Mouse (Mus musculus): ENCODE measurements at regions not wholly inside any gene's neighbourhood (a gene's known extent, or its start where the extent isn't known, plus 50 kb on each side); places are given as distances from the start of the nearest gene placed in this dataset.

DNA sequence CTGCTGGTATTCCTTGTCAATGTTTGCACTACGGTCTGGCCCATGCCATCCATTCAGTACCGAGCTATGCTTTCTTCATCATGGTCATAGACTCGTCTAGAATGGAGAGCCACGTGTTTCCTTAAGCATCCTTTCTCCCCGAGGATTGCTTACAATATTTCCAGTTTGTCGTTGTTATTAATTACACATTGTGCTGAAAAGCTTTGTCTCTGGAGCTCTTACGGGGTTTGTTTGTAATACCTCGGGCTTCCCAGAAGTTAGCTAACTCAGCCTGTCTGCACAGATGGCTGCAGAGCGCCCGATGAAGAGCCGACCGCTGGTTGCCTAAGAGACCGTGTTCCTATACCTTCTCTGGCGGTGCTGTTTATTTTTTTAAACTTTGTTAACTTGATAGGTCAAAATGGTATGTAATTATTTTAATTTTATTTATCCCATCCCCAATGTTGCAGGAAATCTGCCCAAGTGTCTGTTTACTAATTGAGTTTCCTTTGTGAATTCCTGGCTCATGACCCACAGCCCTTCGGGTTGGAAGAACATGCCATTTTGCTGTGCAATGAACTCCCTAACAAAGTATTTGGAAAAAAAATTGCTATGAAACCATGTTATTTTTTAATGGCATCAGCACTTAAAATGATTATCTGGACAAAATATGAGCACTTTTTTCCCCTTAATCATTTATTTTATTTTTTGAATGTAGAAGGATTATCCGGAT is 194.1 kb upstream of the Cops8 start:
- no peak overlapping the region for H3K4me3 ChIP-seq (ENCODE audit: insufficient read depth in 1 of 2, low read depth in 1 of 2, low read length in 2 of 2, poor library complexity in 1 of 2, severe bottlenecking in 1 of 2)
- H3K27ac ChIP-seq (ENCODE audit: insufficient read depth, low read depth, low read length, poor library complexity, severe bottlenecking), result no peak overlapping the region
- peaks cover 2 to 20% of the 10 kb centered on the region in 2 experiments; a peak in 3 of 4 replicates for H3K4me1 ChIP-seq (ENCODE audit: control insufficient read depth in 2 of 2, insufficient read depth in 2 of 2, low read length in 2 of 2, poor library complexity in 1 of 2)
- TF ChIP-seq CHD2 (IDR thresholded peaks at IDR 0.05; ENCODE audit: low read depth, low read length) (no peak), ZC3H11A (IDR thresholded peaks at IDR 0.05; ENCODE audit: borderline replicate concordance, low read depth, low read length) (no peak), HCFC1 (IDR thresholded peaks at IDR 0.05; ENCODE audit: borderline replicate concordance, insufficient read depth, low read length) (no peak), MAFK (IDR thresholded peaks at IDR 0.05; ENCODE audit: insufficient read depth, low read depth, low read length) (no peak), ZNF384 (IDR thresholded peaks at IDR 0.05; ENCODE audit: low read depth, low read length) (no peak)
- H3K9ac ChIP-seq (ENCODE audit: insufficient read depth, low read depth, low read length, poor library complexity, severe bottlenecking), result no peak overlapping the region
- in situ Hi-C loops (cut with MboI; ENCODE audit: low sequenced_read_pairs in 2 of 2, unreplicated experiment in 2 of 2), result no loop called here
- no peaks in the 10 kb centered on the region for H3K36me3 ChIP-seq (ENCODE audit: control insufficient read depth, insufficient read depth, low read length, poor library complexity, severe bottlenecking)
- DNase-seq (ENCODE audit: low read depth, low spot score), result no peak
- H3K9me3 ChIP-seq (ENCODE audit: control insufficient read depth, insufficient read depth, low read depth, low read length), result no peaks in the 10 kb centered on the region

DNA sequence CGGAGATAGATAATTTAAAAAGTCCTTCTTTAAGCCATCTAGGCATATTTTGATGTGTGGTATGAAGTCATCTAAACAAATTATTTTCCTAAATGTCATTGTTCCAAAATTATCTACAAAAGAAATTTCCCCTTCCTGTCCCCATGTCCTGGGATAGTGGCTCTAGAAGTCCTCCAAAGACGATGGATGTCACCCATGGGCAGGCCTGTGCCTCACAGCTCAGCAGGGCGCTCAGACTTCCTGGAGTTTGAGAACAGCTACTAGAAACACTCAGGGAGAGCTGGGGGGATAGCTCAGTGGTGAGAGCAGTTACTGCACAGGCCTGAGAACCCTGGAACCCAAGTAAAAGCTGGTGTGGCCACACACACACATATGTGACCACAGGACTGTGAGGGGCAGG is 193.5 kb upstream of the Cops8 start:
- Histone ChIP-seq H3K9me3 (ENCODE audit: control insufficient read depth, insufficient read depth, low read depth, low read length) (no peaks in the 10 kb centered on the region), H3K27ac (ENCODE audit: insufficient read depth, low read depth, low read length, poor library complexity, severe bottlenecking) (no peak overlapping the region), H3K9ac (ENCODE audit: insufficient read depth, low read depth, low read length, poor library complexity, severe bottlenecking) (no peak overlapping the region), H3K4me3 (ENCODE audit: insufficient read depth in 1 of 2, low read depth in 1 of 2, low read length in 2 of 2, poor library complexity in 1 of 2, severe bottlenecking in 1 of 2) (no peak overlapping the region), H3K36me3 (ENCODE audit: control insufficient read depth, insufficient read depth, low read length, poor library complexity, severe bottlenecking) (no peaks in the 10 kb centered on the region), H3K4me1 (ENCODE audit: control insufficient read depth in 2 of 2, insufficient read depth in 2 of 2, low read length in 2 of 2, poor library complexity in 1 of 2) (peaks cover 0 to 20% of the 10 kb centered on the region in 2 experiments; a peak in 3 of 4 replicates)
- in situ Hi-C loops (cut with MboI; ENCODE audit: low sequenced_read_pairs in 2 of 2, unreplicated experiment in 2 of 2), result no loop called here
- no peak for DNase-seq (ENCODE audit: low read depth, low spot score)
- TF ChIP-seq HCFC1 (IDR thresholded peaks at IDR 0.05; ENCODE audit: borderline replicate concordance, insufficient read depth, low read length), result no peak
- no peak for TF ChIP-seq MAFK (IDR thresholded peaks at IDR 0.05; ENCODE audit: insufficient read depth, low read depth, low read length)
- TF ChIP-seq ZNF384 (IDR thresholded peaks at IDR 0.05; ENCODE audit: low read depth, low read length), result no peak
- TF ChIP-seq ZC3H11A (IDR thresholded peaks at IDR 0.05; ENCODE audit: borderline replicate concordance, low read depth, low read length), result no peak
- no peak for TF ChIP-seq CHD2 (IDR thresholded peaks at IDR 0.05; ENCODE audit: low read depth, low read length)

DNA sequence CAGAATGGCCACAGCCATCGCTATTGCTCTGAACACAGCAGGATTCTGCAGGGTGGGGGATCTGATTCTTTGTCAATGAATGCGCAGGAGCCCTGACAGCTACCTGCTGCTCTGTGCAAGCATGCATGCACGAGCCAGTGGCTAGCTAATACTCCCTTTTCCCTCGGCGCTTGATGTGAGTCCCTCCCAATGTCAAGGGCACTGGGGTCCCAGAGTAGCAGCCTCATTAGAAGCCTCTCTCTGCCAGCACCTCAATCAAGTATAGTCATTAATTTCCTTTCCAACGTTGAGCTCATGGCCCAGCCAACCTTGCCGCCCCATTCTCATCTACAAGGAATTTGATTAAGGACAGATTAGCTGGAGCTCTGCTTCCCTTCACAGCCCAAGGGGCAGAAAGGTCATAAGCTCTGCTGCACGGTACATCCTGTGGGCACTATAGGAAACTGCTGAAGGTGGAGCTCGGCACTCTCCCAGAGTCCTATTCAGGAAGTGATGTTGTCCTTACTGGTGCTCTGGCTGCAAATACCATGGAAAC is 190.2 kb upstream of the Cops8 start:
- DNase-seq (ENCODE audit: low read depth, low spot score), result peak; percentile 6
- no peak overlapping the region for H3K4me3 ChIP-seq (ENCODE audit: insufficient read depth in 1 of 2, low read depth in 1 of 2, low read length in 2 of 2, poor library complexity in 1 of 2, severe bottlenecking in 1 of 2)
- H3K9ac ChIP-seq (ENCODE audit: insufficient read depth, low read depth, low read length, poor library complexity, severe bottlenecking), result no peak overlapping the region
- no peaks in the 10 kb centered on the region for H3K9me3 ChIP-seq (ENCODE audit: control insufficient read depth, insufficient read depth, low read depth, low read length)
- TF ChIP-seq ZNF384 (IDR thresholded peaks at IDR 0.05; ENCODE audit: low read depth, low read length), result no peak
- TF ChIP-seq MAFK (IDR thresholded peaks at IDR 0.05; ENCODE audit: insufficient read depth, low read depth, low read length), result no peak
- H3K36me3 ChIP-seq (ENCODE audit: control insufficient read depth, insufficient read depth, low read length, poor library complexity, severe bottlenecking), result no peaks in the 10 kb centered on the region
- peaks cover 0 to 4% of the 10 kb centered on the region in 2 experiments; a peak in 2 of 4 replicates for H3K4me1 ChIP-seq (ENCODE audit: control insufficient read depth in 2 of 2, insufficient read depth in 2 of 2, low read length in 2 of 2, poor library complexity in 1 of 2)
- in situ Hi-C loops (cut with MboI; ENCODE audit: low sequenced_read_pairs in 2 of 2, unreplicated experiment in 2 of 2), result no loop called here
- H3K27ac ChIP-seq (ENCODE audit: insufficient read depth, low read depth, low read length, poor library complexity, severe bottlenecking), result peak overlapping the region; percentile 24; the same call in 1 of the 2 replicates

DNA sequence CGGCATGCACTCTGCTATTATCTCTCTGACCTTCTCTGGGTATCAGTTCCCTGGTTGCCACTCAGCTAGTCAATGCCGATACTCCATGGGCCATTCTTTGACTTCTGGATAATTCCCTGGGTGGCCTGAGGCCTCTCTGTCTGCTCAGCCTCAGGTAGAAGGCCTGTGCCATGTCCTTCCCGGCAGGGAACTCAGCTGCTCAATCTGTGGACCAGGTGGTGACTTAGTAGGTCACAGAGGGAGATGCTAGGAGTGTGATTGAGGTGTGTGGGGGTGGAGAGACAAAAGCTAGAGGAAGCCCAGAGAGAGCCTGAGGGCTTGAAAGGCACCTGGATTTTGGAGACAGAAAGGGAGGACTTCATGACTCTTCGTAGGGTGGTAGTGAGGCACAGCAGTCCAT is 188.0 kb upstream of the Cops8 start:
- H3K4me1 ChIP-seq (ENCODE audit: control insufficient read depth in 2 of 2, insufficient read depth in 2 of 2, low read length in 2 of 2, poor library complexity in 1 of 2), result peaks cover 0 to 4% of the 10 kb centered on the region in 2 experiments; a peak in 2 of 4 replicates
- no peaks in the 10 kb centered on the region for H3K36me3 ChIP-seq (ENCODE audit: control insufficient read depth, insufficient read depth, low read length, poor library complexity, severe bottlenecking)
- H3K27ac ChIP-seq (ENCODE audit: insufficient read depth, low read depth, low read length, poor library complexity, severe bottlenecking), result no peak overlapping the region
- no peak overlapping the region for H3K9ac ChIP-seq (ENCODE audit: insufficient read depth, low read depth, low read length, poor library complexity, severe bottlenecking)
- H3K9me3 ChIP-seq (ENCODE audit: control insufficient read depth, insufficient read depth, low read depth, low read length), result no peaks in the 10 kb centered on the region
- H3K4me3 ChIP-seq (ENCODE audit: insufficient read depth in 1 of 2, low read depth in 1 of 2, low read length in 2 of 2, poor library complexity in 1 of 2, severe bottlenecking in 1 of 2), result no peak overlapping the region
- TF ChIP-seq ZNF384 (IDR thresholded peaks at IDR 0.05; ENCODE audit: low read depth, low read length), result no peak
- TF ChIP-seq CHD2 (IDR thresholded peaks at IDR 0.05; ENCODE audit: low read depth, low read length), result no peak
- TF ChIP-seq ZC3H11A (IDR thresholded peaks at IDR 0.05; ENCODE audit: borderline replicate concordance, low read depth, low read length), result no peak
- TF ChIP-seq MAFK (IDR thresholded peaks at IDR 0.05; ENCODE audit: insufficient read depth, low read depth, low read length), result no peak
- no peak for TF ChIP-seq HCFC1 (IDR thresholded peaks at IDR 0.05; ENCODE audit: borderline replicate concordance, insufficient read depth, low read length)
- DNase-seq (ENCODE audit: low read depth, low spot score), result no peak
- in situ Hi-C loops (cut with MboI; ENCODE audit: low sequenced_read_pairs in 2 of 2, unreplicated experiment in 2 of 2), result no loop called here
